Mouse (Mus musculus) limb, embryonic 10.5 days (tissue): ENCODE measurements around the gene Olfr455. TPM values are rescaled to one million over a fixed set of nuclear protein-coding genes. Genes with fewer than 3 reads are reported as not detected.

ENCODE experiments used
- DNase-seq: peaks from one replicate; pipeline ENCODE4 v3.0.0-alpha.2; 2017; ENCODE audit warnings: low spot score
- H3K27ac ChIP-seq: fragments of 300-500 bp; sonication (generic); 2 replicates; pipeline ENCODE4 v1.5.1; 2016; ENCODE audit warnings: mild to moderate bottlenecking
- H3K27me3 ChIP-seq: fragments of 300-500 bp; sonication (generic); 2 replicates; pipeline ENCODE4 v1.6.1; 2016; ENCODE audit warnings: low read depth, mild to moderate bottlenecking; ENCODE audit not compliant: poor library complexity, severe bottlenecking
- H3K36me3 ChIP-seq: fragments of 300-500 bp; sonication (generic); 2 replicates; pipeline ENCODE4 v1.6.1; 2016; ENCODE audit warnings: mild to moderate bottlenecking, moderate library complexity
- H3K4me1 ChIP-seq: fragments of 300-500 bp; sonication (generic); 2 replicates; pipeline ENCODE4 v1.6.1; 2016
- H3K4me3 ChIP-seq: fragments of 300-500 bp; sonication (generic); 2 replicates; pipeline ENCODE4 v1.5.1; 2016; ENCODE audit warnings: mild to moderate bottlenecking, moderate library complexity
- H3K9me3 ChIP-seq: fragments of 300-500 bp; sonication (generic); replicated peaks from 2 replicates; pipeline ENCODE4 v1.6.1; 2016; ENCODE audit warnings: mild to moderate bottlenecking
- WGBS: fragments of 180-500 bp; shearing (Covaris S2); methylation state at CpG from one replicate; pipeline ENCODE4 v1.1.7; 2016; 5-methylcytosine and 5-hydroxymethylcytosine counted together
- polyA plus RNA-seq: library from polyadenylated mRNA; unstranded; fragments of >200 nt; fragmentation: Nextera tagmentation; extraction: Ambion mirVana; gene quantifications from 2 replicates; pipeline ENCODE4 v1.2.1, GENCODE M21; 2016

The Olfr455 gene
- polyA plus RNA-seq, 1 experiment from 2014 or later = not detected

DNA sequence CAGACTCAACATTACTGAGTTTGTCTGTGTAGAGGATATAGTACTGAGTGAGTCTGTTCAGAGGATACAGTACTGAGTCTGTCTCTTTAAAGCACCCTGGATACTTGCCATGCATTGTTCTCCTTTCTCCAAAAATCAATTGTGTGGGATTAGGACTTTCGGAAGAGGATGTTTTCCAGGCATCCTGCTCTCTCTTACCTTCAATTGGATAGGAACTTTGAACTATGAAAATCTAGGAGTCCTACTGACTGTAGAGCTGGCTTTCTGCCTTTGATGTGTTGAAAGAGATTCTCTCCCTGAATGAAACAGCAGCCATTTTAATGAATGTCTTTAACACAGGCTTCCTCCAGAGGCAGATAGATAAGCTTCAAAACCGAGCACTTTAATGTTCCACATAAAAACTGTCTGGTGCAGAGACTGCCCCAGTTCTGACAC is 1.9 kb downstream of the Olfr455 start:
- WGBS = 53% methylated on average over 2 of the region's 2 CpGs
- Histone ChIP-seq H3K9me3 (no peaks in the 10 kb centered on the region), H3K36me3 (no peaks in the 10 kb centered on the region), H3K27me3 (no peaks in the 10 kb centered on the region), H3K27ac (no peak overlapping the region), H3K4me1 (peaks cover 9% of the 10 kb centered on the region; the same call in 1 of the 2 replicates), H3K4me3 (no peak overlapping the region)
- DNase-seq = no peak

GRCm38 (mm10) chr6:42544846-42545245 is 2.5 kb downstream of the Olfr455 start:
- WGBS = 44% methylated on average over 1 of the region's 1 CpGs

GRCm38 (mm10) chr6:42542036-42543031 is 5.1 kb downstream of the Olfr455 start:
- H3K27ac ChIP-seq = no peak overlapping the region
- peaks cover 12% of the 10 kb centered on the region; the same call in 1 of the 2 replicates for H3K4me1 ChIP-seq
- H3K4me3 ChIP-seq = no peak overlapping the region
- no peaks in the 10 kb centered on the region for H3K36me3 ChIP-seq
- H3K27me3 ChIP-seq = no peaks in the 10 kb centered on the region
- H3K9me3 ChIP-seq = no peaks in the 10 kb centered on the region
- DNase-seq = no peak
- WGBS = 67% methylated on average over 4 of the region's 4 CpGs

More at GRCm38 (mm10) chr6:42544846-42545245, 2.5 kb downstream of the Olfr455 start:
- H3K36me3 ChIP-seq = no peaks in the 10 kb centered on the region
- no peak overlapping the region for H3K4me3 ChIP-seq
- no peak overlapping the region for H3K27ac ChIP-seq
- H3K9me3 ChIP-seq = no peaks in the 10 kb centered on the region
- peaks cover 12% of the 10 kb centered on the region; the same call in 1 of the 2 replicates for H3K4me1 ChIP-seq
- no peak for DNase-seq
- H3K27me3 ChIP-seq = no peaks in the 10 kb centered on the region

DNA sequence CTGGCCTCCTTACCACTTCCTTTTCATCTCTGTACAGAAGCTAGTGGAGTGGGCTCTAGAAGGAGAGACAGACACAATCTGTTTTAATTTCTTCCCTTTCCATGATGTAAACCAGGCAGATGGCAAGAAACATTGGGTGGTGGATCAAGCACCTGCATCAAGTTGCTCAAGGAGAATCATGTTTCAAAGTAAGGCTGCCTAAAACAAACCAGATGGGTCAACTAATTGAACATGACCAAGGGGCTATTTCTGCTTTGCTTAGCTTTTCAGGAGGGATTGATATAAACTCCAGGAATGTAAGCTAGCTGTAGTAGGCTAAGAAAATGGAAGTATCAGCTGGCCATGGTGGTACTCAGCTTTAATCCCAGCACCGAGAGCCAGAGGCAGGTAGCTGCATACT is 6.7 kb downstream of the Olfr455 start:
- Histone ChIP-seq H3K9me3 (no peaks in the 10 kb centered on the region), H3K36me3 (no peaks in the 10 kb centered on the region), H3K4me1 (peaks cover 12% of the 10 kb centered on the region; the same call in 1 of the 2 replicates), H3K27me3 (no peaks in the 10 kb centered on the region), H3K27ac (no peak overlapping the region), H3K4me3 (no peak overlapping the region)
- no peak for DNase-seq
- WGBS = 35% methylated on average over 1 of the region's 1 CpGs

GRCm38 (mm10) chr6:42539711-42540110 is 7.7 kb downstream of the Olfr455 start:
- no peaks in the 10 kb centered on the region for H3K27me3 ChIP-seq
- no peaks in the 10 kb centered on the region for H3K36me3 ChIP-seq
- H3K27ac ChIP-seq = no peak overlapping the region
- H3K9me3 ChIP-seq = no peaks in the 10 kb centered on the region
- 81% methylated on average over 1 of the region's 1 CpGs for WGBS
- no peak overlapping the region for H3K4me3 ChIP-seq
- DNase-seq = no peak
- peaks cover 12% of the 10 kb centered on the region; the same call in 1 of the 2 replicates for H3K4me1 ChIP-seq

DNA sequence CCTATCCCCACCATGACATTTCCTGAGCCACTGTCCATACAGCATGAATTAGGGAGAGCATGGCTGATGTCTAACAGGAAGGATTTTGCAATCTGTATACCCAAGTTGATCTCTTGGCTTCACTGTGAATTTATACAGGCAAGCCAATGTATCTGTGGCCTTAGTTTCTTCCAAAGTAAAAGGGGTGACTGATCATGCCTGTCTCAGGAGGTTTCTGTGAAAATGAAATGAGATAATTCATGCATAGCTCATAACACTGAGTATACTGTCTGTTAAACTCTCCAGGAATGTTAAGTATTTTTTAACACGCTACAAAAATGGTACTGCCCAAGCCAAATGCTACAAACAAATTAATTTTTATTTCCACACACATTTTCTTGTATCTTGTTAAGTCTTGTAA is 33.9 kb downstream of the Olfr455 start:
- 74% methylated on average over 1 of the region's 1 CpGs for WGBS
- no peaks in the 10 kb centered on the region for H3K27me3 ChIP-seq
- DNase-seq = no peak
- H3K27ac ChIP-seq = no peak overlapping the region
- no peaks in the 10 kb centered on the region for H3K9me3 ChIP-seq
- no peaks in the 10 kb centered on the region for H3K4me1 ChIP-seq
- H3K36me3 ChIP-seq = no peaks in the 10 kb centered on the region
- H3K4me3 ChIP-seq = no peak overlapping the region

GRCm38 (mm10) chr6:42509311-42509710 is 38.1 kb downstream of the Olfr455 start:
- Histone ChIP-seq H3K4me3 (no peak overlapping the region), H3K36me3 (no peaks in the 10 kb centered on the region), H3K9me3 (no peaks in the 10 kb centered on the region), H3K27ac (no peak overlapping the region), H3K4me1 (no peaks in the 10 kb centered on the region), H3K27me3 (no peaks in the 10 kb centered on the region)
- DNase-seq = no peak

DNA sequence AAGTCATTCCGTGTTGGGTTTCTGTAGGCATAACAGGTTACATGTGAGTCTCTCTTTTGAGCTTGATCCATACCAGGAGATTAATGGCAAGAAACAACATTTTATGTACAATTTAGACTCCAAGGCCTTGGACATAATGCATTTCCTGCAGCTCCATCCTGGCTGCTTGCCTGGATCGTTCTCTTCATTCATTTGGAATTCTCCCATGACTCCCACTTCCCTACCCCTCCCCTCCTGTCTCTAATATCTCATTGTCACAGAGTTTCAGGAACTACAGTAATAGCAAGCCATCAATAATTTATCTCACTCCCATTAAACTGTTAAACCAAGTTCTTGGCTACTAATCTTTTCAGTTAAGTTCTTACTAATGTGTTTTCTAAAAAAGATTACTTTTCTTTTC is 43.9 kb downstream of the Olfr455 start:
- WGBS = 96% methylated on average over 2 of the region's 2 CpGs

DNA sequence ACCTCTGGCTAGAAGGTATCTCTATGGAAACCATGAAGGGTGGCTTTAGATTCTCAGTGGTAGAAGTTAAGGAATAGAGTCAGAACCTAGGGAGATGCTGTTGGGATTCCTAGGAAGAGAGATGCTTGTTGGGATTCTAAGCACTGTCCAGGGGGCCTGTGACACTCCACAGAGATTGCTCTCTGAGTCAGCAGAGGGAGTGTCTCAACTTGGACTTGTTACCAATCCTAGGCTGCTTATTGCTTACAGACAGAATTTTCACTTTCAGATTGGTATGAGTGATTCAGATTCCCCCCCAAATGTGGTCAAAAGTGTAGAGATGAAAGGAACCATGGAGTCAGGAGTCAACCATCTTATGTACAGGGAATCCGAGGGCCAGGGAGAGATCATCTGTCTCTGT is 57.7 kb downstream of the Olfr455 start:
- WGBS = 75% methylated on average over 1 of the region's 1 CpGs
- H3K4me3 ChIP-seq = no peak overlapping the region
- no peak for DNase-seq
- H3K27ac ChIP-seq = no peak overlapping the region
- no peaks in the 10 kb centered on the region for H3K4me1 ChIP-seq
- no peaks in the 10 kb centered on the region for H3K36me3 ChIP-seq
- no peaks in the 10 kb centered on the region for H3K27me3 ChIP-seq
- H3K9me3 ChIP-seq = no peaks in the 10 kb centered on the region

More for the DNA sequence above, 43.9 kb downstream of the Olfr455 start:
- no peaks in the 10 kb centered on the region for H3K36me3 ChIP-seq
- no peaks in the 10 kb centered on the region for H3K27me3 ChIP-seq
- H3K9me3 ChIP-seq = no peaks in the 10 kb centered on the region
- no peak overlapping the region for H3K4me3 ChIP-seq
- H3K27ac ChIP-seq = no peak overlapping the region
- H3K4me1 ChIP-seq = no peaks in the 10 kb centered on the region
- no peak for DNase-seq

DNA sequence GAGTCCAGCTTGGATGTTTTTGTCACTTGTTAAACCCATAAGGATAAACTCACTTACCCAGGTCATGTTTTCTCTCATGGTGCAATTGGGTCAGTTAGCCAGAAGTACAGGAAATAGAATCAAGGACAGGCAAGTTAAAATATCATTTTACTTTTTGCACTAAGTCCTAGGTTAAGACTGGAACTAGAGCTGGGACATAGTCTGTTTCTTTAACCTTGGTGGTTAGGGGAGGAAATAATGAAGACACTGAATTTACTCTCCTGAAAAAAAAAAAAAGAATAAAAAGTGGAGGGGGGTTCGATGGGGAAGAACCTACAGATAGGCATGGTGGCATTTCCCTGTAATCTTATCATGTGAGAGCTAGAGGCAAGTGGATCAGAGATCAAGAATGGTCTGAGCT is 60.3 kb downstream of the Olfr455 start, which contains the start of gene Olfr456:
Gene Olfr456, minus strand, starts transcription at position 101 of the 400 bp plus-strand sequence.
- H3K4me3 ChIP-seq = no peak within 1 kb of the TSS
- no peak within 1 kb of the TSS for H3K27ac ChIP-seq
- no peaks in the 10 kb centered on the region for H3K4me1 ChIP-seq
- H3K9me3 ChIP-seq = no peaks in the 10 kb centered on the region
- no peak for DNase-seq
- WGBS = 97% methylated on average over 1 of the region's 1 CpGs
- no peaks in the 10 kb centered on the region for H3K27me3 ChIP-seq
- H3K36me3 ChIP-seq = no peaks in the 10 kb centered on the region

Other genes starting within 250 kb of the Olfr455 start
- gene Fam131b, start 222.9 kb downstream of the Olfr455 start, polyA plus RNA-seq = 0.44 and 0.65 TPM in 2 replicates
- 115 and 126 TPM in 2 replicates for gene Zyx, start 198.0 kb downstream of the Olfr455 start, polyA plus RNA-seq
- 7.2 and 7.7 TPM in 2 replicates for gene Epha1, start 174.3 kb downstream of the Olfr455 start, polyA plus RNA-seq
- not detected in 2 replicates for gene Tas2r143, start 147.3 kb downstream of the Olfr455 start, polyA plus RNA-seq
- gene Tas2r135, start 142.2 kb downstream of the Olfr455 start, polyA plus RNA-seq = not detected in 2 replicates
- not detected in 2 replicates for gene Tas2r126, start 113.1 kb downstream of the Olfr455 start, polyA plus RNA-seq
- gene Olfr458, start 82.4 kb downstream of the Olfr455 start, polyA plus RNA-seq = not detected in 2 replicates
- gene Olfr457, start 71.3 kb downstream of the Olfr455 start, polyA plus RNA-seq = 0.04 TPM in 1 of 2 replicates, not detected in the other
- 0.18 TPM in 1 of 2 replicates, not detected in the other for gene Olfr456, start 60.4 kb downstream of the Olfr455 start, polyA plus RNA-seq
- gene Tcaf3, start 50.1 kb upstream of the Olfr455 start, polyA plus RNA-seq = not detected in 2 replicates
- 3.9 and 5.3 TPM in 2 replicates for gene Tcaf2, start 97.7 kb upstream of the Olfr455 start, polyA plus RNA-seq
- gene Tcaf1, start 162.5 kb upstream of the Olfr455 start, polyA plus RNA-seq = 61.5 and 88.8 TPM in 2 replicates
- gene Olfr453, start 191.8 kb upstream of the Olfr455 start, polyA plus RNA-seq = not detected in 2 replicates
- gene Olfr38, start 208.8 kb upstream of the Olfr455 start, polyA plus RNA-seq = not detected in 2 replicates
- not detected in 2 replicates for gene Olfr452, start 237.5 kb upstream of the Olfr455 start, polyA plus RNA-seq